Mouse (Mus musculus) adrenal gland, adult 18-20 months (tissue): ENCODE results near the gene Slc51a. TPM values are rescaled to one million over a fixed set of nuclear protein-coding genes. Genes with fewer than 3 reads are reported as not detected.

Experiments
- DNase-seq, 2 experiments: peaks; one replicate each; pipeline ENCODE4 v3.0.0; 2021 to 2022; ENCODE audit warnings: low spot score in 2 of 2
- long read RNA-seq, 2 experiments: library from polyadenylated mRNA; stranded (forward); transcript quantifications; one replicate each; pipeline ENCODE4 v2.0.0; 2021
- total RNA-seq, 2 experiments: library from RNA; stranded (reverse); gene quantifications; 1 replicate in 1 of 2; 2 replicates in 1 of 2; pipeline ENCODE4 v1.2.3; 2021

The Slc51a gene
- total RNA-seq = not detected
- long read RNA-seq, experiment 1 = 0 reads
- long read RNA-seq, experiment 2 = 0 reads

- DNase-seq = no peak
These were observed at the start of gene Slc51a for GRCm38 (mm10) chr16:32487234-32488111. Slc51a (minus strand) TSS chr16:32487879.

- DNase-seq = no peak
These were observed 47.6 kb upstream of the Slc51a start for GRCm38 (mm10) chr16:32535157-32535751.

GRCm38 (mm10) chr16:32532878-32533826 lies 45.5 kb upstream of the Slc51a start:
- DNase-seq = no peak

GRCm38 (mm10) chr16:32526906-32527305 lies 39.2 kb upstream of the Slc51a start:
- DNase-seq = no peak

- peak in 1 of 2 experiments; percentile 47 for DNase-seq
These were observed 36.6 kb upstream of the Slc51a start for GRCm38 (mm10) chr16:32524244-32524615.

GRCm38 (mm10) chr16:32523462-32524243 lies 36.0 kb upstream of the Slc51a start:
- peak; percentile 60 to 63 for DNase-seq

- no peak for DNase-seq
These were observed 35.0 kb upstream of the Slc51a start for GRCm38 (mm10) chr16:32522578-32523194.

- DNase-seq = no peak
These were observed 32.7 kb upstream of the Slc51a start for GRCm38 (mm10) chr16:32520372-32520748.

- DNase-seq = no peak
These were observed 32.1 kb upstream of the Slc51a start for GRCm38 (mm10) chr16:32519656-32520371.

- no peak for DNase-seq
These were observed 30.3 kb upstream of the Slc51a start for GRCm38 (mm10) chr16:32517785-32518481.

GRCm38 (mm10) chr16:32516006-32516962 lies 28.6 kb upstream of the Slc51a start:
- DNase-seq = no peak

- no peak for DNase-seq
These were observed 26.3 kb upstream of the Slc51a start for GRCm38 (mm10) chr16:32513948-32514347.

- DNase-seq = no peak
These were observed 25.7 kb upstream of the Slc51a start for GRCm38 (mm10) chr16:32513401-32513800.

GRCm38 (mm10) chr16:32512921-32513320 lies 25.2 kb upstream of the Slc51a start:
- DNase-seq = no peak

- DNase-seq = no peak
These were observed 24.3 kb upstream of the Slc51a start for GRCm38 (mm10) chr16:32511827-32512490.

GRCm38 (mm10) chr16:32511338-32511734 lies 23.7 kb upstream of the Slc51a start:
- no peak for DNase-seq
